Mouse (Mus musculus): ENCODE results near the gene Il27ra.

GRCm38 (mm10) chr8:83994030-83994429, 48.4 kb downstream of the Il27ra start:
- TF ChIP-seq TAL1 (IDR thresholded peaks at IDR 0.05; ENCODE audit: low read length) (no peak), GATA1 (IDR thresholded peaks at IDR 0.05; ENCODE audit: low read length) (no peak)
